9 mouse cellular contexts compared by ENCODE assay signal in genomic region chr19:45056364-45056763, GRCm38 (mm10). TPM values are rescaled to one million over a fixed set of nuclear protein-coding genes. Genes with fewer than 3 reads are reported as not detected.
A peak's percentile ranks its signal among the peaks of the same experiment; 100 is the strongest.
DNase-seq lines count a peak whose midpoint lies in the region; ATAC-seq and TF ChIP-seq lines count a peak whose summit lies in the region.
"Had no signal": no experiment of that assay in that cellular context is flagged by ENCODE, and none has a peak within 500 bp of the region (broad histone marks: within the 10 kb centered on the region; RNA-seq: fewer than 3 reads in every experiment).

No protein-coding gene starts in this region.

- H3K27me3 ChIP-seq in heart, embryonic 12.5 days (replicated peaks) = no peaks in the 10 kb centered on the region
- no peaks in the 10 kb centered on the region; the same call in 1 of the 2 replicates for H3K27me3 ChIP-seq in heart, embryonic 11.5 days (ENCODE audit: control insufficient read depth, insufficient read depth, low read length)
- H3K27me3 ChIP-seq in MEL (ENCODE audit: control insufficient read depth in 1 of 2, insufficient read depth in 2 of 2, low read length in 2 of 2) (no peaks in the 10 kb centered on the region), myocyte (ENCODE audit: control insufficient read depth, insufficient read depth, insufficient read length) (no peaks in the 10 kb centered on the region)
- no peaks in the 10 kb centered on the region for H3K27me3 ChIP-seq in embryonic facial prominence, embryonic 10.5 days (replicated peaks; ENCODE audit: low read depth, poor library complexity, severe bottlenecking)

- WGBS in heart, embryonic 12.5 days = 51% methylated on average over 4 of the region's 4 CpGs
- 51% methylated on average over 4 of the region's 4 CpGs for WGBS in heart, embryonic 11.5 days (ENCODE audit: insufficient replicate concordance)
- WGBS in embryonic facial prominence, embryonic 10.5 days = 53% methylated on average over 4 of the region's 4 CpGs

- peak overlapping the region; percentile 68; the same call in 1 of the 2 replicates for H3K9ac ChIP-seq in heart, embryonic 12.5 days
- no peak overlapping the region for H3K9ac ChIP-seq in heart, embryonic 11.5 days (ENCODE audit: low read depth, low read length)
- H3K9ac ChIP-seq in MEL (ENCODE audit: control insufficient read depth, low read depth, low read length, poor library complexity, severe bottlenecking) = no peak overlapping the region

- TF ChIP-seq POLR2A in MEL (IDR thresholded peaks at IDR 0.05; ENCODE audit: control insufficient read depth in 1 of 2, insufficient read depth in 1 of 2, low read depth in 1 of 2, low read length in 2 of 2, poor library complexity in 1 of 2) (no peak), myocyte (IDR thresholded peaks at IDR 0.05; ENCODE audit: insufficient read length, low read depth) (no peak)

- TF ChIP-seq RAD21 in MEL (IDR thresholded peaks at IDR 0.05; ENCODE audit: low read depth, low read length) = peak; percentile 96

- peak; percentile 71 to 98 (median 76) for TF ChIP-seq CTCF in MEL (IDR thresholded peaks at IDR 0.05 in 2 of 3, conservative IDR thresholded peaks at IDR 0.05 in 1 of 3; ENCODE audit: control insufficient read depth in 1 of 3, insufficient read depth in 1 of 3, low read depth in 2 of 3, low read length in 3 of 3, poor library complexity in 1 of 3, severe bottlenecking in 1 of 3)

- H3K27ac ChIP-seq in heart, embryonic 12.5 days (ENCODE audit: poor library complexity, severe bottlenecking) = no peak overlapping the region
- H3K27ac ChIP-seq in heart, embryonic 11.5 days (ENCODE audit: low read depth, low read length) = no peak overlapping the region
- no peak overlapping the region for H3K27ac ChIP-seq in MEL (ENCODE audit: control insufficient read depth, low read depth, low read length)
- H3K27ac ChIP-seq in embryonic facial prominence, embryonic 10.5 days (replicated peaks) = peak overlapping the region; percentile 97

- no peaks in the 10 kb centered on the region for H3K9me3 ChIP-seq in heart, embryonic 12.5 days (replicated peaks)
- H3K9me3 ChIP-seq in heart, embryonic 11.5 days (replicated peaks; ENCODE audit: control insufficient read depth, low read length) = no peaks in the 10 kb centered on the region
- H3K9me3 ChIP-seq in MEL (replicated peaks; ENCODE audit: insufficient read depth, low read length) = no peaks in the 10 kb centered on the region
- H3K9me3 ChIP-seq in embryonic facial prominence, embryonic 10.5 days = no peaks in the 10 kb centered on the region

- no peak for ATAC-seq in heart, embryonic 12.5 days (ENCODE audit: insufficient number of reproducible peaks, low FRiP score)
- no peak for ATAC-seq in heart, embryonic 11.5 days (replicated peaks; ENCODE audit: insufficient number of reproducible peaks, low FRiP score, low TSS enrichment)

- H3K4me2 ChIP-seq in heart, embryonic 12.5 days = peak overlapping the region; percentile 82; the same call in 1 of the 2 replicates
- H3K4me2 ChIP-seq in heart, embryonic 11.5 days = no peak overlapping the region
- peak overlapping the region; percentile 80 for H3K4me2 ChIP-seq in myocyte (ENCODE audit: low read depth)

- TF ChIP-seq EP300 in MEL (IDR thresholded peaks at IDR 0.05; ENCODE audit: low read depth in 1 of 2, low read length in 2 of 2) = no peak

- H3K4me3 ChIP-seq in heart, embryonic 12.5 days = no peak overlapping the region
- H3K4me3 ChIP-seq in heart, embryonic 11.5 days (ENCODE audit: low read depth, low read length) = no peak overlapping the region
- H3K4me3 ChIP-seq in MEL (ENCODE audit: control insufficient read depth in 1 of 2, insufficient read depth in 1 of 2, low read depth in 2 of 2, low read length in 2 of 2) (no peak overlapping the region), myocyte (no peak overlapping the region)
- peak overlapping the region; percentile 23; the same call in 1 of the 2 replicates for H3K4me3 ChIP-seq in embryonic facial prominence, embryonic 10.5 days
- H3K4me3 ChIP-seq: erythroblast, embryonic 14.5 days had no signal

- H3K79me2 ChIP-seq in MEL (ENCODE audit: control insufficient read depth, insufficient read depth, low read length, poor library complexity) (peaks cover 3% of the 10 kb centered on the region; the same call in 1 of the 2 replicates), myocyte (ENCODE audit: control insufficient read depth, insufficient read depth) (no peaks in the 10 kb centered on the region)

- H3ac ChIP-seq in myocyte (ENCODE audit: control insufficient read depth, insufficient read length) = no peak overlapping the region

- peaks cover 37% of the 10 kb centered on the region for H3K36me3 ChIP-seq in heart, embryonic 12.5 days
- H3K36me3 ChIP-seq in heart, embryonic 11.5 days (ENCODE audit: control insufficient read depth, insufficient read depth, low read length) = peaks cover 4% of the 10 kb centered on the region; the same call in 1 of the 2 replicates
- H3K36me3 ChIP-seq in MEL (ENCODE audit: control insufficient read depth in 1 of 2, insufficient read depth in 2 of 2, low read length in 2 of 2) (peaks cover 0 to 29% of the 10 kb centered on the region in 2 experiments; a peak in 2 of 4 replicates), myocyte (ENCODE audit: control insufficient read depth, insufficient read depth) (peaks cover 6% of the 10 kb centered on the region)
- H3K36me3 ChIP-seq in embryonic facial prominence, embryonic 10.5 days (replicated peaks) = peaks cover 18% of the 10 kb centered on the region; the same call in 1 of the 2 replicates

- DNase-seq in MEL (ENCODE audit: low read depth, low spot score) = peak; percentile 84
- no peak for DNase-seq in embryonic facial prominence, embryonic 10.5 days (ENCODE audit: low spot score)
- peak; percentile 43 to 53 for DNase-seq in kidney, postnatal 36 days
- DNase-seq in right cerebral cortex, postnatal 4 days = no peak

- peaks cover 20% of the 10 kb centered on the region for H3K4me1 ChIP-seq in heart, embryonic 12.5 days (replicated peaks)
- peaks cover 11% of the 10 kb centered on the region; the same call in 1 of the 2 replicates for H3K4me1 ChIP-seq in heart, embryonic 11.5 days (ENCODE audit: control insufficient read depth, insufficient read depth, low read length)
- H3K4me1 ChIP-seq in MEL (ENCODE audit: control insufficient read depth in 1 of 2, insufficient read depth in 2 of 2, low read length in 2 of 2) = peaks cover 13 to 32% of the 10 kb centered on the region in 2 experiments
- peaks cover 32% of the 10 kb centered on the region for H3K4me1 ChIP-seq in embryonic facial prominence, embryonic 10.5 days

TF ChIP-seq in MEL, 35 proteins besides CTCF, POLR2A, EP300 and RAD21 (continues in another document):
- no peak for TF ChIP-seq MAX (IDR thresholded peaks at IDR 0.05; ENCODE audit: low read length)

TF ChIP-seq in myocyte, 11 proteins besides CTCF, POLR2A, EP300 and RAD21 (continues in another document):
- TF ChIP-seq E2F4 (IDR thresholded peaks at IDR 0.05; ENCODE audit: insufficient read depth) = no peak
- no peak for TF ChIP-seq MAX (IDR thresholded peaks at IDR 0.05; ENCODE audit: low read depth)

RNA-seq across cellular contexts. Expression of gene Sfxn3, which starts 9.1 kb away (rescaled TPM):
- polyA plus RNA-seq in heart, embryonic 12.5 days (2016; fragmentation: Nextera tagmentation; extraction: Ambion mirVana) = 20.4 and 21.3 TPM in 2 replicates
- 16.0 and 18.8 TPM in 2 replicates for polyA plus RNA-seq in heart, embryonic 11.5 days (2014; fragmentation: Nextera tagmentation; extraction: Ambion mirVana)
- total RNA-seq in MEL (2012; rRNA removed) = 3.6 and 5.0 TPM in 2 replicates
- polyA plus RNA-seq in MEL (2012; ENCODE audit: insufficient read depth in 1 of 2, insufficient read length in 2 of 2, low read depth in 1 of 2, low replicate concordance in 2 of 2, missing spikeins in 1 of 2) (10 to 100 TPM in 1 of 2 experiments, not detected in 1; 10.6 TPM), myocyte (2012; fragmentation: generic; extraction: Trizol) (43.4 TPM)
- 7.7 and 9.8 TPM in 2 replicates for polyA plus RNA-seq in embryonic facial prominence, embryonic 10.5 days (2016; fragmentation: Nextera tagmentation; extraction: Ambion mirVana)

RNA-seq across cellular contexts. Expression of gene Pdzd7, which starts 10.8 kb away (rescaled TPM):
- 0.09 and 0.18 TPM in 2 replicates for polyA plus RNA-seq in heart, embryonic 12.5 days (2016; fragmentation: Nextera tagmentation; extraction: Ambion mirVana)
- 0.21 TPM in 1 of 2 replicates, not detected in the other for polyA plus RNA-seq in heart, embryonic 11.5 days (2014; fragmentation: Nextera tagmentation; extraction: Ambion mirVana)
- total RNA-seq in MEL (2012; rRNA removed) = 0.08 and 0.10 TPM in 2 replicates
- under 1 TPM in 1 of 2 experiments, not detected in 1; 0.56 TPM for polyA plus RNA-seq in MEL (2012; ENCODE audit: insufficient read depth in 1 of 2, insufficient read length in 2 of 2, low read depth in 1 of 2, low replicate concordance in 2 of 2, missing spikeins in 1 of 2)
- polyA plus RNA-seq in embryonic facial prominence, embryonic 10.5 days (2016; fragmentation: Nextera tagmentation; extraction: Ambion mirVana) = 0.27 and 0.65 TPM in 2 replicates
- 5.0 TPM for polyA plus RNA-seq in myocyte (2012; fragmentation: generic; extraction: Trizol)
- polyA plus RNA-seq: erythroblast, embryonic 14.5 days; macrophage had no signal

RNA-seq across cellular contexts. Expression of gene Kazald1, which starts 18.7 kb away (rescaled TPM):
- polyA plus RNA-seq in heart, embryonic 12.5 days (2016; fragmentation: Nextera tagmentation; extraction: Ambion mirVana) = 2.9 and 3.0 TPM in 2 replicates
- 2.7 and 2.9 TPM in 2 replicates for polyA plus RNA-seq in heart, embryonic 11.5 days (2014; fragmentation: Nextera tagmentation; extraction: Ambion mirVana)
- 0.33 and 0.39 TPM in 2 replicates for total RNA-seq in MEL (2012; rRNA removed)
- polyA plus RNA-seq in MEL (2012; ENCODE audit: insufficient read depth in 1 of 2, insufficient read length in 2 of 2, low read depth in 1 of 2, low replicate concordance in 2 of 2, missing spikeins in 1 of 2) (1 to 10 TPM in 1 of 2 experiments, not detected in 1; 1.5 TPM), myocyte (2012; fragmentation: generic; extraction: Trizol) (1.4 TPM)
- polyA plus RNA-seq in embryonic facial prominence, embryonic 10.5 days (2016; fragmentation: Nextera tagmentation; extraction: Ambion mirVana) = 3.7 and 6.7 TPM in 2 replicates
- polyA plus RNA-seq: erythroblast, embryonic 14.5 days had no signal

RNA-seq across cellular contexts. Expression of gene Lzts2, which starts 42.1 kb away (rescaled TPM):
- 58.3 and 58.5 TPM in 2 replicates for polyA plus RNA-seq in heart, embryonic 12.5 days (2016; fragmentation: Nextera tagmentation; extraction: Ambion mirVana)
- 35.3 and 38.4 TPM in 2 replicates for polyA plus RNA-seq in heart, embryonic 11.5 days (2014; fragmentation: Nextera tagmentation; extraction: Ambion mirVana)
- 4.0 and 4.2 TPM in 2 replicates for total RNA-seq in MEL (2012; rRNA removed)
- polyA plus RNA-seq in MEL (2012; ENCODE audit: insufficient read depth in 1 of 2, insufficient read length in 2 of 2, low read depth in 1 of 2, low replicate concordance in 2 of 2, missing spikeins in 1 of 2) (10 to 100 TPM in 1 of 2 experiments, not detected in 1; 13.1 TPM), myocyte (2012; fragmentation: generic; extraction: Trizol) (66.1 TPM)
- 69.8 and 75.0 TPM in 2 replicates for polyA plus RNA-seq in embryonic facial prominence, embryonic 10.5 days (2016; fragmentation: Nextera tagmentation; extraction: Ambion mirVana)

RNA-seq across cellular contexts. Expression of gene Mrpl43, which starts 50.1 kb away (rescaled TPM):
- 60.1 and 66.8 TPM in 2 replicates for polyA plus RNA-seq in heart, embryonic 12.5 days (2016; fragmentation: Nextera tagmentation; extraction: Ambion mirVana)
- polyA plus RNA-seq in heart, embryonic 11.5 days (2014; fragmentation: Nextera tagmentation; extraction: Ambion mirVana) = 63.0 and 64.3 TPM in 2 replicates
- 136 and 145 TPM in 2 replicates for total RNA-seq in MEL (2012; rRNA removed)
- 100 to 1,000 TPM in 1 of 2 experiments, not detected in 1; 136 TPM for polyA plus RNA-seq in MEL (2012; ENCODE audit: insufficient read depth in 1 of 2, insufficient read length in 2 of 2, low read depth in 1 of 2, low replicate concordance in 2 of 2, missing spikeins in 1 of 2)
- polyA plus RNA-seq in embryonic facial prominence, embryonic 10.5 days (2016; fragmentation: Nextera tagmentation; extraction: Ambion mirVana) = 70.6 and 74.8 TPM in 2 replicates
- 81.3 TPM for polyA plus RNA-seq in myocyte (2012; fragmentation: generic; extraction: Trizol)

Comparison
In these comparisons a context has a peak if more than half of its experiments do, and no peak if none do; other contexts are left out.
1. DNase-seq: peak in MEL (single experiment) and kidney, postnatal 36 days (2 of 2); none in embryonic facial prominence, embryonic 10.5 days (single experiment) and right cerebral cortex, postnatal 4 days (single experiment).